Mouse (Mus musculus) hindbrain, embryonic 11.5 days (tissue): ENCODE data around the gene Ahdc1. TPM values are rescaled to one million over a fixed set of nuclear protein-coding genes. Genes with fewer than 3 reads are reported as not detected.
A peak's percentile ranks its signal among the peaks of the same experiment; 100 is the strongest.

ENCODE experiments used
- ATAC-seq: fragments of 200-750 bp; cut with Nextera tagmentation; 2 replicates; pipeline ENCODE4 v1.8.0; 2017; ENCODE audit warnings: mild to moderate bottlenecking, moderate TSS enrichment, moderate library complexity; ENCODE audit not compliant: low FRiP score
- DNase-seq: peaks from one replicate; pipeline ENCODE4 v3.0.0-alpha.2; 2015; ENCODE audit warnings: low spot score
- H3K27ac ChIP-seq: fragments of 300-500 bp; sonication (generic); 2 replicates; pipeline ENCODE4 v1.5.1; 2014; ENCODE audit warnings: mild to moderate bottlenecking, low read depth, low read length
- H3K27me3 ChIP-seq: fragments of 300-500 bp; sonication (generic); 2 replicates; pipeline ENCODE4 v1.6.1; 2014; ENCODE audit warnings: mild to moderate bottlenecking, low read length, moderate library complexity, mixed read lengths; ENCODE audit not compliant: control insufficient read depth, insufficient read depth
- H3K36me3 ChIP-seq: fragments of 300-500 bp; sonication (generic); 2 replicates; pipeline ENCODE4 v1.6.1; 2014; ENCODE audit warnings: mild to moderate bottlenecking, low read length, moderate library complexity, mixed read lengths; ENCODE audit not compliant: control insufficient read depth, insufficient read depth
- H3K4me1 ChIP-seq: fragments of 300-500 bp; sonication (generic); replicated peaks from 2 replicates; pipeline ENCODE4 v1.6.1; 2014; ENCODE audit warnings: low read length, mixed read lengths; ENCODE audit not compliant: control insufficient read depth, insufficient read depth
- H3K4me2 ChIP-seq: fragments of 300-500 bp; sonication (generic); replicated peaks from 2 replicates; pipeline ENCODE4 v1.6.1; 2014; ENCODE audit warnings: mild to moderate bottlenecking, low read depth, low read length
- H3K4me3 ChIP-seq: fragments of 300-500 bp; sonication (generic); 2 replicates; pipeline ENCODE4 v1.5.1; 2014; ENCODE audit warnings: low read depth, low read length
- H3K9ac ChIP-seq: fragments of 300-500 bp; sonication (generic); 2 replicates; pipeline ENCODE4 v1.6.1; 2014; ENCODE audit warnings: low read depth, low read length
- H3K9me3 ChIP-seq: fragments of 300-500 bp; sonication (generic); 2 replicates; pipeline ENCODE4 v1.6.1; 2016; ENCODE audit warnings: low read length; ENCODE audit not compliant: control insufficient read depth
- WGBS: fragments of 180-500 bp; shearing (Covaris S2); extraction: QIAGEN DNeasy Blood & Tissue Kit; methylation state at CpG from one replicate; pipeline ENCODE4 v1.1.7; 2014; 5-methylcytosine and 5-hydroxymethylcytosine counted together
- polyA plus RNA-seq: library from polyadenylated mRNA; unstranded; fragments of >200 nt; fragmentation: Nextera tagmentation; extraction: Ambion mirVana; gene quantifications from 2 replicates; pipeline ENCODE4 v1.2.1, GENCODE M21; 2014

Ahdc1 gene
- polyA plus RNA-seq, 1 experiment from 2014 or later = 9.0 TPM

- Histone ChIP-seq H3K4me3 (no peak overlapping the region), H3K27ac (peak overlapping the region; percentile 53; the same call in 1 of the 2 replicates), H3K36me3 (no peaks in the 10 kb centered on the region), H3K9me3 (no peaks in the 10 kb centered on the region), H3K4me2 (no peak overlapping the region), H3K4me1 (peaks cover 37% of the 10 kb centered on the region), H3K9ac (no peak overlapping the region), H3K27me3 (no peaks in the 10 kb centered on the region)
- DNase-seq (no peak), ATAC-seq (no peak)
- 92% methylated on average over 6 of the region's 6 CpGs for WGBS
Measured at GRCm38 (mm10) chr4:133050837-133051549, 39.9 kb downstream of the Ahdc1 start.

GRCm38 (mm10) chr4:133051550-133051865 lies 40.4 kb downstream of the Ahdc1 start:
- ATAC-seq (no peak), DNase-seq (no peak)
- WGBS = 66% methylated on average over 14 of the region's 14 CpGs
- H3K36me3 ChIP-seq = no peaks in the 10 kb centered on the region
- peak overlapping the region; percentile 37; the same call in 1 of the 2 replicates for H3K9ac ChIP-seq
- no peak overlapping the region for H3K4me2 ChIP-seq
- H3K27ac ChIP-seq = peak overlapping the region; percentile 53
- H3K9me3 ChIP-seq = no peaks in the 10 kb centered on the region
- H3K4me1 ChIP-seq = peaks cover 37% of the 10 kb centered on the region
- H3K4me3 ChIP-seq = no peak overlapping the region
- H3K27me3 ChIP-seq = no peaks in the 10 kb centered on the region

- WGBS = 48% methylated on average over 6 of the region's 6 CpGs
- Histone ChIP-seq H3K27me3 (no peaks in the 10 kb centered on the region), H3K4me2 (no peak overlapping the region), H3K9me3 (no peaks in the 10 kb centered on the region), H3K9ac (peak overlapping the region; percentile 37; the same call in 1 of the 2 replicates), H3K4me3 (no peak overlapping the region), H3K36me3 (no peaks in the 10 kb centered on the region), H3K4me1 (peaks cover 31% of the 10 kb centered on the region), H3K27ac (peak overlapping the region; percentile 53)
- DNase-seq (no peak), ATAC-seq (no peak)
Measured at GRCm38 (mm10) chr4:133052029-133052745, 41.1 kb downstream of the Ahdc1 start.

GRCm38 (mm10) chr4:133052995-133053572 lies 42.0 kb downstream of the Ahdc1 start:
- no peak overlapping the region for H3K27ac ChIP-seq
- no peaks in the 10 kb centered on the region for H3K27me3 ChIP-seq
- peaks cover 22% of the 10 kb centered on the region for H3K4me1 ChIP-seq
- H3K9me3 ChIP-seq = no peaks in the 10 kb centered on the region
- no peaks in the 10 kb centered on the region for H3K36me3 ChIP-seq
- WGBS = 92% methylated on average over 13 of the region's 13 CpGs
- ATAC-seq (no peak), DNase-seq (no peak)
- H3K4me2 ChIP-seq = no peak overlapping the region
- no peak overlapping the region for H3K4me3 ChIP-seq
- H3K9ac ChIP-seq = no peak overlapping the region

- Histone ChIP-seq H3K27me3 (no peaks in the 10 kb centered on the region), H3K9me3 (no peaks in the 10 kb centered on the region), H3K27ac (no peak overlapping the region), H3K4me2 (no peak overlapping the region), H3K36me3 (0 out of 2 replicates have a peak, but pooled peaks cover 2% of the 10 kb centered on the region), H3K4me1 (peaks cover 16% of the 10 kb centered on the region), H3K4me3 (no peak overlapping the region), H3K9ac (no peak overlapping the region)
- 82% methylated on average over 6 of the region's 6 CpGs for WGBS
- DNase-seq (no peak), ATAC-seq (no peak)
Measured at GRCm38 (mm10) chr4:133054530-133054929, 43.5 kb downstream of the Ahdc1 start.

- 0 out of 2 replicates have a peak, but pooled peaks cover 2% of the 10 kb centered on the region for H3K36me3 ChIP-seq
- WGBS = 72% methylated on average over 8 of the region's 8 CpGs
- peak; percentile 8; the same call in 1 of the 2 replicates for ATAC-seq
Measured at GRCm38 (mm10) chr4:133055163-133055951, 44.3 kb downstream of the Ahdc1 start.

GRCm38 (mm10) chr4:133056069-133056890 lies 45.2 kb downstream of the Ahdc1 start:
- DNase-seq (peak; percentile 84), ATAC-seq (peak; percentile 86)
- H3K4me2 ChIP-seq = no peak overlapping the region
- no peaks in the 10 kb centered on the region for H3K9me3 ChIP-seq
- H3K4me1 ChIP-seq = peaks cover 16% of the 10 kb centered on the region
- H3K4me3 ChIP-seq = no peak overlapping the region
- WGBS = 9% methylated on average over 14 of the region's 15 CpGs
- no peak overlapping the region for H3K27ac ChIP-seq
- H3K27me3 ChIP-seq = no peaks in the 10 kb centered on the region
- peaks cover 8% of the 10 kb centered on the region; the same call in 1 of the 2 replicates for H3K36me3 ChIP-seq
- no peak overlapping the region for H3K9ac ChIP-seq

More at GRCm38 (mm10) chr4:133055163-133055951, 44.3 kb downstream of the Ahdc1 start:
- Histone ChIP-seq H3K9me3 (no peaks in the 10 kb centered on the region), H3K4me1 (peaks cover 17% of the 10 kb centered on the region), H3K4me3 (no peak overlapping the region), H3K27me3 (no peaks in the 10 kb centered on the region), H3K9ac (no peak overlapping the region), H3K4me2 (no peak overlapping the region), H3K27ac (no peak overlapping the region)
- no peak for DNase-seq
